Mouse (Mus musculus): ENCODE results near the gene Ssbp3.

Ssbp3 gene

DNA sequence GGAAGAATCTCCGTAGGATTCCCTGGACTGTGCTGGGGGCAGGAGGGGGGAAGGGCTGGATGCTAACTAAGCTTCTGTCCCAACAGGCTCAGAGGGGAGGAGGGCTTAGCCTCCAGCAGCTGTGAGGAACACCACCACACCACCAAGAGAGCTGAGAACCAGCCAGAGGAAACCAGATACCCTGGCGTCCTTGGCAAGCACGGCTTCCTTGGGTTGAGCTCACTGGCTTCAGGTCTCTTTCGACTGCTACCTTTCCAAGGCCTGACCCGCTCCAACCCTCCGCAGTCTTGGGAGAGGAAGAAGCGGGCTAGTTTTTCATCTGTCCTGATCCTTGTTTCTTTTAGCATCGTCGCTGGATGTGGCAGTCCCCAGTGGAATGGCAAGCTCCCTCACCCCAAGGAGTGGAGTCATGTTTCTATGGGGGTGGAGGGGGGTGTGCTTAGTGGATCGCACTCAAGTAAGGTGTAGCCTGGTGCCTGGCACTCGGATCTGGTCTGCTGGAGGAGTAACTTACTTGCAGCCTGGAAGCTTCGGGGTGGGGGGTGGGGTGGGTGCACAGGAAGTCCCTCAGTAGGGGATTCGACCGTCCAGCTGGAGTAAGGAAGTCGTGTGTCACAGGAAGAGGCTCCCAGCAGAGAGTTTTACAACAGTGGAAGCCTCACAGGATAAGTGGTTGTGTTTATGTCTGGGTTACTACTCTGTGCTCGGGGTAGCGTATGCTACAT is 2.6 kb upstream of the Ssbp3 start:
- DNase-seq (ENCODE audit: low spot score in 2 of 2) = no peak

DNA sequence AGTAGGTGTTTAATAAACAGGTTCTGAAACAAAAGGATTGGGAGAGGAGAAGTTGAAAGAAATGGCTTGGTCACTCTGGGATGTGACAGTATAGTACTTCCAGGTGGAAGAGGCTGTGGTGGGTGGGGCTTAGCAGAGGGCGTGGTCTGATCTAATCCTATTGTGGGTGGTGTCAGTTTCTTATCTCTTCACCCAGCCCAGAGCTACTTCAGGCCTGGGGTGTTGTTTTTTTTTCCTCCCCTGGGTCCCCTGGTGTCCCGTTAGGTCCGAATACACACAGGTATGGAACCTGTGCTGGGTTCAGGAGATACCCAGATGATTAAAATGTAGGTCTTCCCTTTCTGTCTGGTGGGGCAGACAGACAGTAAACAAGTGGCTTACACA is 2.1 kb upstream of the Ssbp3 start:
- no peak for DNase-seq (ENCODE audit: low spot score in 2 of 2)

DNA sequence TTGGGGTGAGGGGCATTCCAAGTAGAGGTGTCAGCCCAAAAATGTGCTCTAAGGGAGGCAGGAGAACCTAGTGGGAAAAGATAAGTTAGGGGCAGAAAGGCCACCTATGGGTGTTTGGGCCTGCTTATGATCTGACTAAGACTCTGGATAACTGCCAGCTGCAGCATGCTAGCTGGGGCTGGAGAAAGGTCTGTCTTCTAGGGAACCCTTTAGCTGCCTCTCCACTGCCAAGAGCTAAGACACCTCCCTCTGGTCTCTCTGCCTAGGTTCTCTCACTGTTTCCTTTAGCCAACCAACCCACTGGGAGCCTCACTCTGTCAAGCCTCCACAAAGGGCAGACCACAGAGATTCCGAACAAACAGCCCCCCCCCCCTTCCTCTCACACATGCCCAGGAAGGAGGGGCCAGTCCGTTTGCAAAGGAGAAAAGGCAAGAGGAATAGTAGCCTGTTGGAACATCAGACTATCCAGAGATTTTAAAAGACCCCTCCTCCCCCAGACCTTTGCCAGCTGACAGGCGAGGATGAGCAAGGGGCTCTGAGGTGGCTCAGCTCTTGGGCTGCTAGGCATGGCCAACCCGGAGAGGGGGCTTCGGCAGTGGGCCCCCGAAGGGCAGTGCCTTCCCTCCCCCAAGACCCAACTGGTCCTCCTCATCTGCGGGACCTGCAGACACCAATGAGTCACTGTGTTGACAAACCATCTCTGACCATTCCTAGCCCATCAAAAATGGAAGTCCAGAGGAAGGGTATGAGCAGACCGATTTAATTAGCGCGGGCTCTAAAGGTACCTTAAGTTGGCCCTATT is 1.4 kb upstream of the Ssbp3 start:
- DNase-seq (ENCODE audit: low spot score in 2 of 2) = no peak

DNA sequence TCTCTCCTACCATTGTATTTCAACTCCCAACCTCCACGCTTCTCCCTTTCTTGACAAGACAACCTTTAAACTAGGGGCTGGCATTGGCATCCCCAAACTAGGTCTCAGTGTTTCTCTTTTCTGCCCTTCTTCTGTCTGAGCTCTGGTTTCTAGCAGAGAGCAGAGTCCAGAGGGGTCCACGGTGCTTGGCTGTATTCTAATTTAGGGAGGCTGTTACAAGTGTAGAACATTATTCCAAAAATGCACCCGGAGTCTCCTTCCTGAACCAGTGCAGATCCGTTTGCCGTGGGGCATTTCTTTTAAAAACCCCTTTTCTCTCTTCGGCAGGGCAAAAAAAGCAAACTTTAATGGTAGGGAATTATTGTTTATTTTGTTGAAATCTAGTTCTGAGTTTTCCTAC is 704 bp upstream of the Ssbp3 start:
- DNase-seq (ENCODE audit: low spot score in 2 of 2) = no peak

DNA sequence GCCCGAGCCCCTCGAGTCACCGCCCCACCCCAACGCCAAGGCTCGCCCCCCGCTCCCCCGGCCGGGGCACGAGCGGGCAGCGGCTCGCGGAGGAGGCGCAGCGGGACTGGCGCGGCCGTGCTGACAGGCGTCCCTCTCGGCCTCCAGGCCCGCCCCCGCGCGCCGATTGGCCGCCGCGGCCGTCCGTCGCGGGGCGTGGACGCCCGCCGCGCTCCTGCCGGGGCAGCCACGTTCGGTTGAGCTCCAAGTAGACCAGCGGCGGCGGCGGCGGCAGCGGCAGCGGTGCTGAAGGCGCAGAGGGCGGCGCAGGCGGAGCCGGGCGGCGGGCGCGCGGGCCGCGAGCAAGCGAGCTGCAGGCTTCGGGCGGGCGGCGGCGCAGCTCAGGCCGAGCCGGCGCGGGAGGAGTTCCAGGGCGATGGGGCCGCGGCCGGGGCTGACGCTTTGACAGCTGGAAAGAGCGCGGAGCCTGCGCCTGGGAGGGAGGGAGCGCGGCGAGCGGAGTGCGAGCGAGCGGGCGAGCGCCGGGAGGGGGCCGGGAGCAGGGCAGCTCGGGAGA is 823 bp downstream of the Ssbp3 start:
- peak; percentile 85 to 88 for DNase-seq (ENCODE audit: low spot score in 2 of 2)

DNA sequence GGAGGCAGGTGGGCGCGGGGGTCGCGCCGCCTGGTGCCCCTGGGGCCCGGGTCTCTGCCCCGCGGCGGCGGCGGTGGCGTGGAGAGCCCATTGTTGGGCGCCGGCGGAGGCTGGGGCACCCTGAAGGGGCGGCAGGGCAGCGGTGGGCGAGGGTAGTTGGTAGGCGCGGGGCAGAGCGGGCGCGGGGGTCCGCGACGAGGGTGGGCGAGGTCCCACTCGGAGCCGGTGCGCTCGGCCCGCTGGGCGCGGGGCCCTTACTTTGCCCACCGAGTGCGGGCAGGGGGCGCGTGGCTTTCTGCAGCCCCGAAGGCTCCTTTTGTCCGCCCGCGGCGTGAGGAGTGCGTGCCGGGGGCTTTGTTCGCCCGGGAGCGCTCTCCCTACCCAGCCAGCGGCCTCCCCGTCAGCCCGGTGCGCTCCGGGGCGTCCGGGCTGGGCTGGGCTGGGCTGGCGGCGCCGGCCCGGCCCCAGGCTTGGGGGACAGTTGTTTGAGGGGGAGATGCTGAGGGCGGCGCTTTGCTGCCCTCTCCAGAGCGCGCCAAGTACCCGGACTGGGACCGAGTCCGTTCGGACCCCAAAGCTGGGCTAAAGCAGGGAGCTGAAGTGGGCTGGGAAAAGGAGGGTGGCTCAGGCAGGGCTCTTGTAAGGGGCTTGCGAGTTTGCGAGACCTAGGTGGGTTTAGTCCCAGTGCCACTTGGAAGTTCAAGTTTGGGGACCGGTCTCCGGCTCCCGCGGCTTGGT is 1.6 kb downstream of the Ssbp3 start:
- no peak for DNase-seq (ENCODE audit: low spot score in 2 of 2)

DNA sequence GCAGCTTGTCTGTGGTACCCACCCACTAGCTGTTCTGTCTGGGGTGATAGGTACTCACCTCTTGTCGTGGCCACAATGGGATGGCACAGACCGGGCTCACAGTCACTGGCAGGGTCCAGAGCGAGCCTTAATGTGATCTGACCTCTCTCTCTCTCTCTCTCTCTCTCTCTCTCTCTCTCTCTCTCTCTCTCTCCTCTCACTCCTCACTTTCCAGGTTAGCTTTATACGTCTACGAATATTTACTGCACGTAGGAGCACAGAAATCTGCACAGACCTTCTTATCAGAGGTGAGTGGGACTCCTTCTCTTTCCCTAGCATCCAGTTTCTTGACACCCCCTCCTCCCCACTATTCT is 2.2 kb downstream of the Ssbp3 start:
- no peak for DNase-seq (ENCODE audit: low spot score in 2 of 2)

DNA sequence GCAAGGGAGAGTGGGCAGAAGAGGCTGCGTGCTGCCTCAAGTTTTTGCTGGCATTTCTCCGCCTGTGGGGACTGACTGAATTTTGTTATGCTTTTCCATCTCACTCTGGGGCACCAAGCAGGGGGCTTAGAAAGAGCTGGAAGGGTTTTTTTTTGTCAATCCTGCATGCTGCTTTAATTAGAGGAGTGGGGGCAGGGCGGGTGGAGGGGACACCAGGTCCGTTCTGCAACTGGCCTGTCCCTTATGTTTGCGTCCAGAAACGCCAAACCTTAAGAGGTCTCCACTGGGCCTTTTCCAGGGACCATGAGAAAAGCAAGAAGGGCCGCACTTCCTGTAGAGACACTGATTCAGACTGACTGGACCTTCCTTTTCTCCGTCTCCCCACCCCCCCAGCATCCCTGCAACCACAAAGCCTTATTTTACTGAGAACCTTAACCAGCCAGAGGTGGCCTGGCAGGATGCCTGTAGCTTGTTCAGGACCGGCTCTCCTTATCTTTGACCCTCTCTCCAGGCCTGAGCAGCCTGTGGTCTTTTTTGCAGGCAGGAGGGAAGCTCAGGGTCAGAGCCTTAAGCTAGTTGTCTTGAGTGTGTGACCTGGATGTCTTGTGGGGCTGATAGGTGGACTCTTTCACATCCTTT is 3.0 kb downstream of the Ssbp3 start:
- DNase-seq (ENCODE audit: low spot score in 2 of 2) = no peak

DNA sequence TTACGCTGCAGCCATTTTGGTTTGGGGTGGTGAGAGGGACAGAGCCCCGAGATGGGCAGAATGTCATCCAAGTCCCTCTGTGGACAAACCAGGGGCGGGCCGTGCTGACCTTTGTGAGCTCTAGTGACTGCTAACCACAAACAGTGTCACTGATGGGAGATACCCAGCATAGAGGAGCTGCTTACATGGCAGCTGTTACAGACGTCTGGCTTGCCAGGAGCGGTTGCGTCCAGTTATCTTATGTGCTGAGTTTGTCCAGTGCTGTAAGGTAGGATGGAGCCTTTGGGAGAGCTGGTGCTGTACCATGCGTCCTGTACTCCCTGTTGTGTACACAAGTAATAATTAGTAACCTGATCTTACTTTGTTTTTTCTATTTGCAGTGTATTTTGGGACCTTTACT is 4.8 kb downstream of the Ssbp3 start:
- DNase-seq (ENCODE audit: low spot score in 2 of 2) = no peak

DNA sequence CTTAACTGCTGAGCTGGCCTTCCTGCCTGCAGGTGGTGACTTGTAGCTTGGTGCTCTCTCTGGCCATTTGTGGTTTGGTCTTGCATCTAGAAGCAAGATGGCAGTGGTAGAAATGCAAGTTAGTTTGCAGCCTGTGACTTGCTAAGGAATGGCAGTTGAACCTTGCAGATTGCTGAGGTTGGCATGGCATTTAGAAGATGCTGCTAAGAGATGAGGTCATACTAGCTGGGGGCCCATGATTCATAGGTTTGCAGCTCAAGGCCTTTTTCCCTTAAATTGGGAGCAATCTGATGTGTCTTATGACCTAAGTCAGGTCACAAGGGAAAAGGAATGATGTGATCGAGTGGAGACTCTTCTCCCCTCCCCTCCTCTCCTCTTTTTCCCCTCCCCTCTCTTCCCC is 7.8 kb downstream of the Ssbp3 start:
- no peak for DNase-seq (ENCODE audit: low spot score in 2 of 2)

DNA sequence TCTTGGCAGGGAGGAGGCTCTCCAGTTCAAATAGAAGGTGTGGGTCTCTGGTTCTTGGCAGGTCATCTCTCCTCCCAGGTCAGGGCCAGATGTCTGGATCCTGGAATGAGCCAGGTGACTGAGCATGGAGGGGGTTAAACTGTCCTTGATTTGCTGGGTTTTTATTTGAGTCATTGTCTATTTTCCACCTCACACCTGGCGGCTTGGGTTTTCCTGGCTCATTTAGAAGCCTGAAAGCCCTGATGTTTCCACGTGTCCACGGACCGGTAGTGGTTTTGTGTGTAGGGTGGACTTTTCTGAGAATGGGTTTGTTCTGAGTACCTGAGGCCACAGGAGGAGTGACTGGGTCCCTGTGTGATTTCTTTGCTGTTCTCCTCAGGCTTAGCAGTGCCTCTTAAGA is 9.6 kb downstream of the Ssbp3 start:
- no peak for DNase-seq (ENCODE audit: low spot score in 2 of 2)

DNA sequence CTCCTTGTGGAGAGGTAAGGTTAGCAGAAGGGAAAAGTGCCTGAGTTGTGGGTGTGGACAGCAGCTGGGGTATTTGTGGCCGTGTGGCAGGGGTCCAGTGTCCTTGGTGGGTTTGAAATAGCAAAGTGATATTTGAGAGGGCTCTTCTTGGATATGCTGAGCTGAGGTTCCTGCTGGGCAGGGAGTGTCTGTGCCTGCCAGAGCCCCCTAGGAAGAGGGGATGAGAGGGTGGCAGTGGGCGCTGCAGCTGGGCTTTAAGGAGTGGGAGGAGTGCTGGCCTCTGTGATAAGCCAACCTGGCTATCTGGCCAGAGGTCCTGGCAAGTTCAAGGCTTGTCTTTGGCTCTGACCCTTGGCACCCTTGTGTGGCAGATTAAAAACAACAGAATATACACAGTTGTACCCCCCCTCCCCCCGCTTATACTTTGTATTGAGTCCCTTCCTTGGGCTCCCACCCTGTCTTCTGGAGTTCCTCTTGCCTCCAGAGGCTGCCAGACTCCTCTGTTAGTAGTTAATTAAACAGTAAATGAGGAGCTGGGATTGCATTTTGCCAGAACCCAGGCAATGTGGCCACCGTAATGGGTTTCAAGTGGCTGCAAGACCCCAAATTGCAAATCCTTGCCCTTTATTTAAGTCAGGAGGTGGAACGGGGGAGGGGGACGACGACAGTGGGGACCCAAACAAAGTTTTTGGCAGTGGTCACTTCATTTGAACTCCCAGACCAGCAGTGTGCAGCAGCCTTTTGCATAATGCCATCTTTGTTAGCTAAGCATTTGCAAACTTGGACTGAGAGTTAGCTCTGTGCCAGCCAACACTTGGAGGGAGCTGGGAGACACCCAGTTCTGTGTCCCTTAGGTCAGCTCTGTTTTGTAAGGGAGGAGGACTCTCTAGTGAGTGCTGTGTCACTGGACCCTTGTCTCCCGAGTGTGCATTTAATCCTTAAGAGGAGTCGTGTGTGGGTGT is 11.2 kb downstream of the Ssbp3 start:
- peak in 1 of 2 experiments; percentile 35 for DNase-seq (ENCODE audit: low spot score in 2 of 2)

DNA sequence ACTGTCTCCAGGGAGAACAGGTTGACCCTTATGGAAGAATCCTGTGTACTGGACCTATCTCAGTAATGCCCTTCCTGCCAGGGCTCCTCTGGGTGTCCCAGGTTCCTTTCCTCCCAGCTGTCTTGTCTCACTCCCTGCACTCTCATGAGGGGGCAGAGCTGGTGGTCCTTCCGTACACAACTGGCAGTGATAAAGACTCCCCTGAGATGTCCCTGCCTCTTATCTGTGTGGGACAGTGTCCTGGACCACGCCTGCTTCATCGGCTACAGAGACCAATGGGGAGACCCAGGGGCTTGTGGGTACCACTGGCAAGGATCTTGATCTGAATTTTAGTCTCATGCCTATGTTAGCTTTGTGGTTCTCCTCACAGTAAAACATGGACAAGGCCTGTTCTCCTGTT is 12.4 kb downstream of the Ssbp3 start:
- no peak for DNase-seq (ENCODE audit: low spot score in 2 of 2)

DNA sequence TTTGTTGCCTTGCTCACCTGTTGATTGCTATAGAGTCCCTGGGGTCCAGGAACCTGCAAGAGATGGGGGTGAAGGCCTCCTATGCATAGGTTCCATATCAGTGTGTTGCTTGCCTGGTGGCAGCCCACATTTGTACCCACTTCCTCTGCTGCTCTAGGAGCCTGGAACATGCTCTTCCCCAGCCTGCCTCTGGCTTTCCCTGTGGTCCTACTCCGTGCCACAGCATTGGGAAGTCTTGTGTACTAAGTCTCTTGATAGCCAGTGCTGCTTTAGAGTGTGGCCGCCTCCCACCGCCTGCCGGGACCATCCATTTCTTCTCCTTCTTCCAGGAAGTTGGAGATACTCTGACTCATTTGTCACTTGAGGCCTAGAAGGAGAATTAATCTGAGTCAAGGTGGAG is 13.7 kb downstream of the Ssbp3 start:
- no peak for DNase-seq (ENCODE audit: low spot score in 2 of 2)

DNA sequence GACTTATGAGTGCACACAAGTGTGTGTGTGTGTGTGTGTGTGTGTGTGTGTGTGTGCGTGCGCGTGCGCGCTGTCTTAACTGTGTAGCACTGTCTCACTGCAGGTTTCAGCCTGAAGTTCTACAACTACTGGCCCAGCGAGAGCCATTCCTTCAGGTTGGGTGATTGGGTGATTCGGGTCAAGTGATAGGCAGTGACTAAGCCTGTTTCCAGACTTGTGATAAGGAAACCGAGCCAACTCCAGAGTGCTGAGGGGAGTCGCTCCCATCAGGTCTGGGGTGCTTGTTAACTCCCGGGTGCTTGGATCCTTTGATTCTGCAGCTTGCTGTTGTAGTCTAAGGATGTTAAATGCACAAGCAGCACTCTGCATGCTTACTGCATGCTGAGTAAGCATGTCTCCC is 14.4 kb downstream of the Ssbp3 start:
- no peak for DNase-seq (ENCODE audit: low spot score in 2 of 2)

DNA sequence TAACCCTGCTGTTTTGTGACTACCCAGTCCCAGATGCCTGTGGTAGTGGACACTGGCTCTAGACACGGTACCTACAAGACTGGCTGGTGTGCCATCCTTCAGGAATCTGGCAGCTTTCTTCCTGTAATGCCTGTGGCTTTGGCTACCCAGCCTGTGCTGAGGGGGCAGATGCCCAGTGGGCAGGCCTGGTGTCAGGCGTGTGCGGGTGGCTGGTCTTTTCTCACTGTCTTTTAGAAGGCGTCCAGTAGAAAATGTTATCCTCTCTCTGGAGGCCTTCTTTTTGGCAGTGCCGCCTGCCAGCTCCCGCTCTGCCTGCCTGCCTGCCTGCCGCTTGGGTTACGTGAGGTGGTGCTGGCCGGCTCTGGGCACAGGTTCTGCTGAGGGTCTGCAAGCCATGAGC is 15.9 kb downstream of the Ssbp3 start:
- DNase-seq (ENCODE audit: low spot score in 2 of 2) = no peak

DNA sequence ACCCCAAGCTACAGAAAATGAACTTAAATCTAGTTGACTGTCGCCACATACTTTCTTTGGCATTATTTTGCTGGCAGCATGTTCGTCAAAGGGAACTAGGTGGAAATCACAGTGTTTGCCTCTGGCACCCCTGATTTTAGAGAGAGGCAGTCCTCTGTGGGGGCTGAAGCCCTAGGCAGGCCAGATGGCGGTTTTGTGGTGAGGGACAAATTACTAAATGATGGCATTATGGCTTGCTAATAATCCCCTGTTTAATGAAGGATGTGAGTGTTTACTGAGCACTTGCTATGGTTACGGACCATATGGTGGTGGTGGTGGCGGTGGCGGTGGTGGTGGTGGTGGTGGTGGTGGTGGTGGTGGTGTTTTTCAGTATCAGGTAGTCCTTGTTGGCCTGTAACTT is 16.5 kb downstream of the Ssbp3 start:
- no peak for DNase-seq (ENCODE audit: low spot score in 2 of 2)

DNA sequence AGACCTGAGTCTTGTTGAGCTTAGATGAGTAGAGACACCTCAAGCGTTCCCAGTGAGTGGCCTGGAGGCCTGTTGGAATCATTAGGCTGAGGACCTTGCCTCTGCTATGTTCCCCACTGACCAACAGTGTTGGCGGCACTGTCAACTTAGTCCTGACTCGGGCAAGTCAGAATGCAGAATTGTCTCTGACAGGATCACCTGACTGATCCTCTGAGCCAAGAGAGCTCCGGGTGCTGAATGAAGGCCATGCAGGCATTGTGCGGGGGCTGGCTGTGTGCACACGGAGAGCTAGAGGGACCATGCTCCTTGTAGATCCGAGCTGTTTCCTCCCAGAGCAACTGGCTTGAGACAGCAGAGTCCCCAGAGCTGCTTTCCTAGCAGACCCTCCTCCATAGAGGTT is 18.5 kb downstream of the Ssbp3 start:
- DNase-seq (ENCODE audit: low spot score in 2 of 2) = no peak

DNA sequence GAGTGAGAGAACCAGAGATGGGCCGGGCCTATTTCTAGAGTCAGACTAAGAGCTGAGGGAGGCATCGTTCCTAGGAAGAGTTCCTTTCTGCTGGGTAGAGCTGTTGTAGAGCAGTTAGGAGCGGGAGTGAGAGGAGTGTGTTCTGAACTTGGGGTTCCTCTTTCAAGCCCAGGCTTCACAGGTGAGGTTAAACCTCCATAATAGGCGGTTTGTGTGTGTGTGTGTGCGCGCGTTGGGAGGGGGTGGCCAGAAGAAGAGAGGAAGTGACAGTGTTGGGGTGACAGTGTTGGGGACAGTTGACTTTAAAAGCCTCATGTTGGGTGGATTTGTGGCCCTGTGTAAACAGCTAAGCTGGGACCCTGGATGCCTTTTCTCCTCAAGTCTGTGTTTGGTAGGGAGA is 22.1 kb downstream of the Ssbp3 start:
- no peak for DNase-seq (ENCODE audit: low spot score in 2 of 2)

DNA sequence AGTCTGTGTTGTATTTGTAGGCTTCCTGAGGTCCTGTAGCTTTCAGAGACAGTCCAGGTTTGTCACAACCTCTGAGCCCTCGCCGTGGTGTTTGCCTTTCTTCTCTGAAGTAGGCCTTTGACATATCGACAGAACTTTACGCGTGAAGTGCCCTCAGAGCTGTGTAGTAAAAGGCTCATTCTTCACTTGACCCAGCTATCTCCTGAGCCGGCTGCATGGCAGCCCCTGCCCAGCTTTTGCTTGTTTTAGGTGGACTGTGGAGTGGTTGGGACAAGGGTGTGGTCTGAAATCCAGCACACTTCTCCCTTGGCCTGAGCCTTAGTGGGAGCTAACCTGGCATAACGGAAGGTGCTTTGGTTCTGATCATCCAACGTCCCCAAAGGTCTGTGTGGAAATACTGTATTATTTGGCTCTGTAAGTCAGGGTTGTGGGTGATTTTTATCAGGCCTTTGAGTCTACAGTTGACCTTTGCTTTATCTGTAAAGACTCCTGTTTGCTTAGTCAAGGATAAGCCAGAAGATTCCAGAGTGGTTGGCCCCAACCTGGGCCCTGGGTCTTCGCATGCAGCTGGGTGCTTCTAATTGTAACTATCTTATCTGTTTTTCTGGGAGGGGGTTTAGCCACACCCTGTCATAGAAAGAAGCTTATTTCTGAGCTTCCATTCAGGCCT is 23.4 kb downstream of the Ssbp3 start:
- no peak for DNase-seq (ENCODE audit: low spot score in 2 of 2)

All from frontal cortex, postnatal 14 days (tissue).